Mouse (Mus musculus) midbrain, embryonic 16.5 days (tissue): Measurements from ENCODE around the gene Eml4. TPM values are rescaled to one million over a fixed set of nuclear protein-coding genes. Genes with fewer than 3 reads are reported as not detected.

Experiments used
- ATAC-seq: fragments of 200-750 bp; cut with Nextera tagmentation; 2 replicates; pipeline ENCODE4 v1.8.0; 2017; ENCODE audit warnings: moderate TSS enrichment
- H3K27ac ChIP-seq: fragments of 300-500 bp; sonication (generic); 2 replicates; pipeline ENCODE4 v1.5.1; 2014; ENCODE audit warnings: mild to moderate bottlenecking, low read length, mixed read lengths
- H3K27me3 ChIP-seq: fragments of 300-500 bp; sonication (generic); 2 replicates; pipeline ENCODE4 v1.6.1; 2014; ENCODE audit warnings: low read depth, low read length, mixed read lengths; ENCODE audit not compliant: control insufficient read depth, insufficient read depth
- H3K36me3 ChIP-seq: fragments of 300-500 bp; sonication (generic); 2 replicates; pipeline ENCODE4 v1.6.1; 2014; ENCODE audit warnings: mild to moderate bottlenecking, low read length, moderate library complexity, mixed read lengths; ENCODE audit not compliant: control insufficient read depth, insufficient read depth
- H3K4me1 ChIP-seq: fragments of 300-500 bp; sonication (generic); 2 replicates; pipeline ENCODE4 v1.6.1; 2014; ENCODE audit warnings: mild to moderate bottlenecking, low read length, mixed read lengths; ENCODE audit not compliant: control insufficient read depth, insufficient read depth
- H3K4me2 ChIP-seq: fragments of 300-500 bp; sonication (generic); 2 replicates; pipeline ENCODE4 v1.6.1; 2014; ENCODE audit warnings: mild to moderate bottlenecking, low read length, mixed read lengths
- H3K4me3 ChIP-seq: fragments of 300-500 bp; sonication (generic); 2 replicates; pipeline ENCODE4 v1.5.1; 2014; ENCODE audit warnings: low read depth, mild to moderate bottlenecking, low read length, moderate library complexity, mixed read lengths
- H3K9ac ChIP-seq: fragments of 300-500 bp; sonication (generic); 2 replicates; pipeline ENCODE4 v1.6.1; 2014; ENCODE audit warnings: low read depth, low read length, mixed read lengths
- H3K9me3 ChIP-seq: fragments of 300-500 bp; sonication (generic); replicated peaks from 2 replicates; pipeline ENCODE4 v1.6.1; 2014; ENCODE audit warnings: mild to moderate bottlenecking, low read length, mixed read lengths; ENCODE audit not compliant: control insufficient read depth, poor library complexity, severe bottlenecking
- WGBS: fragments of 180-500 bp; shearing (Covaris S2); extraction: QIAGEN DNeasy Blood & Tissue Kit; methylation state at CpG from one replicate; pipeline ENCODE4 v1.1.7; 2014; 5-methylcytosine and 5-hydroxymethylcytosine counted together
- polyA plus RNA-seq: library from polyadenylated mRNA; unstranded; fragments of >200 nt; fragmentation: Nextera tagmentation; extraction: Ambion mirVana; gene quantifications from 2 replicates; pipeline ENCODE4 v1.2.1, GENCODE M21; 2015

Gene Eml4
- polyA plus RNA-seq, 1 experiment from 2014 or later: 27.5 TPM

DNA sequence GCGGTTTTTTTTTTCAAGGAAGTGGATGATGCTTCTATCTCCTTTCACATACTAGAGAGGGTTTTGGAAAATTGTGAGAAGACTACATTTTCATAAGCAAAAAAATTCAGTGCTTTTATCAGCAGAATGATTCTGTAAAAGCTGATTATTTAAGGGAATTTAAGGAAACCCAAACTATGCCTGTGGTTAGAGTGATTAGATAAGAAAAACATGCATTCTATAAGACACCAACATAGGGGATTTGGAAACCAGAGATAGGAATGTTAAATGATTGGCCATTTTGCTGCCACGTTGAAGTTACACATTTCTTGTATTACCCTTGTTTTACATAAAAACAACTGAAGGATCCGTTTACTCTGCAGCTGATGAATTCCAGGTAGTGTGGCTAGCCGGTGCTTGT is 2.7 kb downstream of the Eml4 start:
- 60% methylated on average over 4 of the region's 4 CpGs for WGBS
- Histone ChIP-seq H3K4me3 (no peak overlapping the region), H3K4me2 (no peak overlapping the region; the same call in 1 of the 2 replicates), H3K36me3 (no peaks in the 10 kb centered on the region), H3K9me3 (no peaks in the 10 kb centered on the region), H3K27ac (no peak overlapping the region), H3K4me1 (peaks cover 21% of the 10 kb centered on the region), H3K9ac (no peak overlapping the region), H3K27me3 (no peaks in the 10 kb centered on the region)
- ATAC-seq: no peak

DNA sequence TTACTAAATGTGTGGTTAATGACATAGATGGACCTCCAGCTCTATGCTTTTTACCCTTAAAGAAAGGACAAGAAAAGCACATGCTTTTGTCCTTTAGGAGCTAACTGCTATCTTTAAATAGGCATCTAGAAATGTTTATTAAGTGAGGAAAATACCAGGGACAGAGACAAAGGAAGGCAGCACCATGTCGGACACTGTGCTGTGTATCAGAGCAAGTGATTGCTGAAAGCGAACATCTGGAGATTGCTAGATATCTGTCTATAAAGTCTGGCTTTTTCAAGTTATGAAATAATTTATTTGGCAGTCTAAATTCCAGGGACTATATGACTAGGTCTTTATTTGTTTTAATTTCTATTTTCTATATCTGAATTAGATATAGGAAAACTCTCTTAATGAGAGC is 4.8 kb downstream of the Eml4 start:
- 85% methylated on average over 2 of the region's 2 CpGs for WGBS
- peaks cover 17% of the 10 kb centered on the region for H3K4me1 ChIP-seq

GRCm38 (mm10) chr17:83359934-83360333 is 9.2 kb downstream of the Eml4 start:
- ATAC-seq: no peak
- no peak overlapping the region for H3K4me3 ChIP-seq
- H3K4me1 ChIP-seq: no peaks in the 10 kb centered on the region
- H3K36me3 ChIP-seq: no peaks in the 10 kb centered on the region
- H3K9ac ChIP-seq: no peak overlapping the region
- no peaks in the 10 kb centered on the region for H3K27me3 ChIP-seq
- no peak overlapping the region for H3K4me2 ChIP-seq
- WGBS: 84% methylated on average over 4 of the region's 4 CpGs
- no peaks in the 10 kb centered on the region for H3K9me3 ChIP-seq
- H3K27ac ChIP-seq: no peak overlapping the region

More for the DNA sequence above, 4.8 kb downstream of the Eml4 start:
- Histone ChIP-seq H3K4me2 (no peak overlapping the region), H3K27me3 (no peaks in the 10 kb centered on the region), H3K36me3 (no peaks in the 10 kb centered on the region), H3K4me3 (no peak overlapping the region), H3K9me3 (no peaks in the 10 kb centered on the region), H3K27ac (no peak overlapping the region), H3K9ac (no peak overlapping the region)
- no peak for ATAC-seq

DNA sequence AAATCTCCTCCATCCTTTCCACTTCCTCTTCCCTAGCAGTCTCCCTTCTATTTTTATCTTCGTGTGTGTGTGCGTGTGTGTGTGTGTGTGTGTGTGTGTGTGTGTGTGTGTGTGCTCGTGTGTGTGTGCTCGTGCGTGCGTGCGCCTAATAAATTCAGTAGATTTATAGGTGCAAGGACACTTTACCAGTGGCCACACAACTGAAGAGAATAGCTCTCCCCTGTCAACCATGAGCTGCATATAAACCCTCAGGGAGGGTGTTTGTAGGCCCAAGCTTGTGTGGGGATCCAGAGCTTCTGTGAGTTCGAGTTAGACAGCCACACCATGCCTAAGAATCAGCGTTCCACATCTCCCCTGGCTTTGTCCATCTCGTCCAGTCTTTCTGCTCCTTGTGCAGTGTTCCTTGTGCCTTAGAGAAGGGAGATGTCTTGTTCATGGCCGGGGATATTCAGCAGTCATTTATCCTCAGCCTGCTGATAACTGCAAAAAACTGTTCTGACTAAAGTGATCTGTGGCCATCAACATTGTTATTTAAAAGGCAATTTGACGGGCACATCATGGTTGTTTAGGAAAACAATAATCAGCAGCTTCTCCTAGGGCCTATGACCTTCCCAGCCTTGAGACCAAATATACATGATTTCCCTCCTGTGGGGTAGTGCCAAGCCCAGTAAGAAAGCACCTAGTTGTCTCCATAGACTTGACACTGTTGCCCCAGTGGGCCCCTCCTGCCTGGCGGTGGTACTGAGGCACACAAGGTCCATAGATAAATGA is 10.2 kb downstream of the Eml4 start:
- no peaks in the 10 kb centered on the region for H3K9me3 ChIP-seq
- no peaks in the 10 kb centered on the region for H3K27me3 ChIP-seq
- H3K4me2 ChIP-seq: no peak overlapping the region
- no peak overlapping the region for H3K27ac ChIP-seq
- H3K4me1 ChIP-seq: no peaks in the 10 kb centered on the region; the same call in 1 of the 2 replicates
- no peak overlapping the region for H3K9ac ChIP-seq
- no peaks in the 10 kb centered on the region for H3K36me3 ChIP-seq
- no peak for ATAC-seq
- 81% methylated on average over 13 of the region's 13 CpGs for WGBS
- H3K4me3 ChIP-seq: no peak overlapping the region

- ATAC-seq: no peak
- no peak overlapping the region for H3K4me2 ChIP-seq
- no peak overlapping the region for H3K9ac ChIP-seq
- 79% methylated on average over 3 of the region's 3 CpGs for WGBS
- H3K4me3 ChIP-seq: no peak overlapping the region
- H3K27me3 ChIP-seq: no peaks in the 10 kb centered on the region
- H3K27ac ChIP-seq: no peak overlapping the region
- no peaks in the 10 kb centered on the region for H3K9me3 ChIP-seq
- H3K4me1 ChIP-seq: no peaks in the 10 kb centered on the region; the same call in 1 of the 2 replicates
- no peaks in the 10 kb centered on the region for H3K36me3 ChIP-seq
These were observed 12.3 kb downstream of the Eml4 start for GRCm38 (mm10) chr17:83363081-83363480.

DNA sequence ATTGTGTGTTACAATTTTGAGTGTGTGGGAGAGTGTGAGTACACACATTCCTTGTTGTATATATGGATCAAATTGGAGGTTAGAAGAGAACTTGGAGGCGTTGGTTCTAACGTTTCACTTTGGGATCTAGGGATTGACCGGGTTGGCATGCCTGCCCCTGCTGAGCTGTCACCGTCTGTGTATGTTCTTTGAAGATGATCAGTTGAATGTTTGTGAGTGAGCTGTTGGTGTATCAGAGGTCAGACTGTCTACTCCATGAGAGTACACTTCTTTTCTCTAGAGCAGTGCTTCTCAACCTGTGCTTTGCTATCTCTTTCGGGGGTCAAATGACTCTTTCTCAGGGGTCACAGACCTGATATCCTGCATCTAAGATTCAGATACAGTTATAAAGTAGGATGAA is 13.6 kb downstream of the Eml4 start:
- H3K4me2 ChIP-seq: no peak overlapping the region
- no peak for ATAC-seq
- H3K27ac ChIP-seq: no peak overlapping the region
- no peaks in the 10 kb centered on the region for H3K9me3 ChIP-seq
- WGBS: 82% methylated on average over 5 of the region's 5 CpGs
- no peak overlapping the region for H3K4me3 ChIP-seq
- no peaks in the 10 kb centered on the region; the same call in 1 of the 2 replicates for H3K4me1 ChIP-seq
- H3K9ac ChIP-seq: no peak overlapping the region
- H3K27me3 ChIP-seq: no peaks in the 10 kb centered on the region
- H3K36me3 ChIP-seq: no peaks in the 10 kb centered on the region

DNA sequence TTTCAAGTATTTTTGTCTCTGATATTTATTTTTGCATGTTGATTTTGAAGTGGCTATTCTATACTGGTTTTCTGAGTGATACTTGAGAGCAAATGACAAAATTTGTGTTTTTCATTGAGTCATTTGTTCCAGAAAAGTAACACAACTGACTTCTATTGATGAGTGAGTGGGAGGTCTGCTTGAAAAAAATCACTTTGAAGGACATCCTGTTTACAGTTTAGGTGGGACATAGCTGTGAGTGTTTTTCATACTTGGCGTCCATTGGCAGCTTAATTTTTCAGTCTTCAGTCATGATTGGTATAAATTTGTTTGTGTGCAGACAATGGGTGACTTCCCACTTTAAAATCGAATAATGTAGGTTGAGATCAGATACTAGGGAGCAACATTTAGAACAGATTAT is 14.4 kb downstream of the Eml4 start:
- Histone ChIP-seq H3K4me1 (no peaks in the 10 kb centered on the region; the same call in 1 of the 2 replicates), H3K9ac (no peak overlapping the region), H3K4me2 (no peak overlapping the region), H3K27me3 (no peaks in the 10 kb centered on the region), H3K36me3 (no peaks in the 10 kb centered on the region), H3K9me3 (no peaks in the 10 kb centered on the region), H3K27ac (no peak overlapping the region), H3K4me3 (no peak overlapping the region)
- ATAC-seq: no peak
- WGBS: 90% methylated on average over 2 of the region's 2 CpGs

GRCm38 (mm10) chr17:83365614-83366355 is 15.1 kb downstream of the Eml4 start:
- H3K27ac ChIP-seq: no peak overlapping the region
- 61% methylated on average over 11 of the region's 11 CpGs for WGBS
- ATAC-seq: no peak
- no peaks in the 10 kb centered on the region; the same call in 1 of the 2 replicates for H3K4me1 ChIP-seq
- no peak overlapping the region for H3K9ac ChIP-seq
- no peak overlapping the region for H3K4me3 ChIP-seq
- no peaks in the 10 kb centered on the region for H3K27me3 ChIP-seq
- H3K36me3 ChIP-seq: no peaks in the 10 kb centered on the region
- H3K9me3 ChIP-seq: no peaks in the 10 kb centered on the region
- no peak overlapping the region for H3K4me2 ChIP-seq

- 91% methylated on average over 5 of the region's 5 CpGs for WGBS
- Histone ChIP-seq H3K9me3 (no peaks in the 10 kb centered on the region), H3K9ac (no peak overlapping the region), H3K4me1 (no peaks in the 10 kb centered on the region; the same call in 1 of the 2 replicates), H3K27ac (no peak overlapping the region), H3K4me2 (no peak overlapping the region), H3K4me3 (no peak overlapping the region), H3K36me3 (no peaks in the 10 kb centered on the region), H3K27me3 (no peaks in the 10 kb centered on the region)
- no peak for ATAC-seq
These were observed 16.7 kb downstream of the Eml4 start for GRCm38 (mm10) chr17:83367387-83367786.
